Mouse (Mus musculus) heart, postnatal 36 days (tissue): ENCODE results near the gene Stpg4. TPM values are rescaled to one million over a fixed set of nuclear protein-coding genes. Genes with fewer than 3 reads are reported as not detected.

ENCODE experiments used
- DNase-seq, 2 experiments: peaks; one replicate each; pipeline ENCODE4 v3.0.0; 2021 to 2022
- intact Hi-C: fragments of 180-260 bp; cut with DNase I; formaldehyde crosslinking; loops from one replicate; pipeline ENCODE4 v1.15.1; 2025
- total RNA-seq, 2 experiments: library from RNA; stranded (reverse); gene quantifications; 2 replicates each; pipeline ENCODE4 v1.2.3; 2021

The Stpg4 gene
- total RNA-seq, 2 experiments from 2014 or later: not detected

DNA sequence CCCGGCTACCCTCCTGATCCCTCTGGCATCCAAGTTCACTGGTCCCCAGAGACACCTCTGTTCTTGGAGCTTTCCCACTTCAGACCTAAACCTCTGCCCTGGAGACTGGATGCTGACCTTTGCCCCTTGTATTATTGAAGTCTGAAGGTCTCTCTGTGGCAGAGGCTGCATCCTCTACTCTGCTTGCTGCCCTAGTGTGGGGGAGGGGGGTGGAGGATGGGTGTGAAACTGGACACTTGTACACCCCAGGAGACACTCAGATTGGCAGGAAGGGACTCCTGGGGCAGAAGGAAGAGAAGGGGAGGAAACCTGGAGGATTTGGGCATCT is 74.7 kb downstream of the Stpg4 start:
- no peak for DNase-seq
- intact Hi-C loops: no loop called here

DNA sequence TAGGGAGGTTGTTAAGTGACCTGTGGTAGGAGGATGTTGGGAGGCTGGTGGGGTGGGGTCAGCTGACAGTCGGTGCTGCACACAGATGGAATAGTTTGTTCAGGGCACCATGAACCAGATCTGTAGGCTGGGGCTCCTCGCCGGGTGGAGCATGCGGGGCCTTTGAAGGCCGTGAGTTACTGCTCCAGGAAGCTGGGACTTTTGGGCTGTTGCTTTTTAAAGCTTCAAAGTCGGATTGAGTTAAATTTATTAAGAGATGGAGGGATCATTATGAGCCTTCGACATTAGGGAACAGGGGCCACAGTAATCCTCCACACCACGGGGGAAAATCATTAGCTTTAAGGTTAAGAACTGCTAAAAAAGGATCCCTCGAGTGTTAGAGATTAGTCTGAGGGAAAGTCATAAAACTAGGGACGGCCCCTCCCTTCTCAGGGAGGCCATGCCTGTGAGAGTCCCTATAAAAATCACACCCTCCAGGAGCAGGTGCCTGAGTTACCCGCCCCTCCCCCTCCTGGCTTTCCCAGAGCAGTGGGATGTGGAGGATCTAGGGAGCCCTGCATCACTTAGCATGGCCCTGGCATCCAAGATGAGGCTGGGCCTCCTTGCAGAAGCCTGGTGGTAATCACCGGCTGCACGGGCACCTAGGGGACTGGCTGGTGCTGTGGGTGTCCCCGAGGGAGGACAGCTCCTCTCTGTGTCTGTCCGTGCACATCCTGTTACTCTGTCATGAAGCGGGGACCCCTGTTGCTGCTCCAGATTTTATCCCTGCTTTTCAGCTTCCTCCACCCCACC is 75.2 kb downstream of the Stpg4 start:
- intact Hi-C loops: no loop called here
- DNase-seq: no peak

GRCm38 (mm10) chr17:87351241-87352105 is 76.1 kb downstream of the Stpg4 start:
- intact Hi-C loops: no loop called here
- DNase-seq: peak; percentile 55 to 62

DNA sequence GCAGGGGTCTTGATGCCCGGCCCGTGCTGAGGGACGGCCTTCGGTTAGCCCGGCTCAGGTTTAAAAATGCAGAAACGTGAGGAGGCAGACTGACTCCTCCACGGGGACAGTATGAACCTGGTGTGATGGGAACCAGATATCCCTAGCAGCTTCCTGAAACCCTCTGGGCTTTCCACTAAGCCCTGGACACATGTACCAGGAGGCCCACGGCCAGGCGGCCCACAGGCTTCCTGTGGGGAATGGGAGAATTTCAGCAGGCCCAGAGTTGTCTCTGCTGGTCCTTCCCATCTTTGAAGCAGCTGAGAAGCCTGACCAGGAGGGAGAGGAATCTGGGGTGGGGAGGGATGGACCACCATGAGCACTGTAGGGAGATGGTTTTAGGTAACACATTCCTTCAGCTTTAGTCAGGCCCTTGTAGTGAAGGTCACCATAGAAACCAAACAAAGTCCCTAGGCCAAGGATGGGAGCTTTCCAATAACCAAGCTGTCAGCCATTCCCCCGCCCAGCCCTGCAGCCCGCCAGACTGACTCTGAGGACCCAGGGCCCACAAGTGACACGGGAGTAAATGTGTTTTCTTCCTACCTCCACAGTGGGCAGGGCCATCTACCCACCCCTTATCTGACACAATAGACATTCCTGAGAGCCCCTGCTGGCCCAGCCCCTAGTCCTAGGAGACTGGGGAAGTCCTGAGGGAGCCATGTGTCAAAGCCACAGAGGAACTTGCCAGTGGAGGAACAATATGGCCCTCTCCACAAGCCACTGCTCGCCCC is 76.9 kb downstream of the Stpg4 start:
- DNase-seq: peak; percentile 59 to 71
- intact Hi-C loops: no loop called here

- intact Hi-C loops: no loop called here
- DNase-seq: no peak
These were observed 78.0 kb downstream of the Stpg4 start for GRCm38 (mm10) chr17:87349575-87349974.

DNA sequence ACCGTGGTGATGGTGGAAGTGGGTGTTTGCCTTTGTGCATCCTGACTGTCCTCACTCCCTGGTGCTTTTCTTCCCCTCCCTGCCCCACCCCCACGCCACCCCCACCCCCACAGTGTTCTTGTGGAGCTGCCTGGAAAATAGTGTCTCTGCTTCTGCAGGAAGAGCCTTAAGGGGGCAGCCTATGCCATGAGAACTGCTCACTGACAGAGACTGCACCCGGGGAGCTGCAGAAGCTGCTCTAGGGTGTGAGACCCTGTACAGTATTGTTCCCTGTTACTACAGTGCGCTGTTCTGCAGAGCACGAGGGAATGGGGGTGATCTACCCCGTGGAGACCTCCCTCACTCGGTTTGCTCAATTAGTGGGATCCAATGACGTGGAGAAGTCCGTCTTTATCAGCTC is 78.5 kb downstream of the Stpg4 start:
- no peak for DNase-seq
- intact Hi-C loops: no loop called here

GRCm38 (mm10) chr17:87348353-87348752 is 79.2 kb downstream of the Stpg4 start:
- intact Hi-C loops: no loop called here

DNA sequence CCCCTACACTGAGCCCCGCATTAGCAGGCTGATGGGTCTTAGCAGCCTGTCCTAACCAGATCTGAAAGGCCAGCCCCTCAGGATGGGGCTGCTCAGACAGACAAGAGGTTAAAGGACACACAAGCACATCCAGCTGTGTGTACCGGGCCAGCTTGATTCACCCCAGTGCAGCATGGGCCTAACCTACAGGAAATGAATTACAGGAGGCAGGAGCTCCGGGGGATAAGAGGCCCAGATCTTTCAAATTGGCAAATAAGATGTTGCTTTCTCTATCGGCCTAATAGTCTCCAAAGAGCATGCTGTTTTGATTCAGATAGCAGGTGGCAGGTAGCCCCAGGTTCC is 82.3 kb downstream of the Stpg4 start:
- no peak for DNase-seq
- intact Hi-C loops: no loop called here

More at GRCm38 (mm10) chr17:87348353-87348752, 79.2 kb downstream of the Stpg4 start:
- DNase-seq: no peak

DNA sequence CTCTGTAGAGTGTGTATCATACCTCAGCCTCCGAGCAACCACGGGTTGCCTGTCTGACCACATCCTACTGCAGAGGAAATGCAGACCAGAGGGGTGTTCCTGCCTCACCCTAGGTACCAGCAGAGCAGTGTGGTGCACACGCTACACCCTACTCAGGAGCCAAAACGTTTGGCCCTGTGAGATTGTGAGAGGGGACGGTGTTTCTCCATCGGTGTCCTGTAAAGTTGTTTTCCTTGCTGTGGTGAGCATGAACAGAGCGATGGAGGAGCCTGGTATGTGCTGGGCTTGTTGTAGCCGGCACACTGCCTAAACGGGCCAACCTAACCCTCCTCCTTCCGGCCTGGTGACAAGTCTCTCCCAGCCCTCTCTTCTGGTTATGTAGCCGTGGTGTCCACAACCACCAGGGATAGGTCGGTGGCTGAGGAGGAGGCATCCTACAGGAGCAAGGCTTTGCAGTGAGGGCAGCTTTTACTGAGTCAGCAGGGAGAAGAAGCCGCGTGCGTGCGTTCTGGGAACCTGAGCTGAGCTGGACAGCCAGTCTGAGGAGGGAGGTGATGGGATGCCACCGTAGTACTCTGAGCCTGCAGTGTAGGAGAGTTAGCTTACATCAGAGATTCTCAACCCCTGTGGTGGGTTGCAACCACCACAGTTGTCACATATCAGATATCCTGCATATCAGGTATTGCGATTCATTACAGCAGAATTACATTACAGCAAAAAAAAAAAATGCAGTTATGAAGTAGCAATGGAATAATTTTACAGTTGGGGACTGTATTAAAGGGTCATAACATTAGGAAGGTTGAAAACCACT is 82.9 kb downstream of the Stpg4 start:
- intact Hi-C loops: no loop called here
- no peak for DNase-seq

DNA sequence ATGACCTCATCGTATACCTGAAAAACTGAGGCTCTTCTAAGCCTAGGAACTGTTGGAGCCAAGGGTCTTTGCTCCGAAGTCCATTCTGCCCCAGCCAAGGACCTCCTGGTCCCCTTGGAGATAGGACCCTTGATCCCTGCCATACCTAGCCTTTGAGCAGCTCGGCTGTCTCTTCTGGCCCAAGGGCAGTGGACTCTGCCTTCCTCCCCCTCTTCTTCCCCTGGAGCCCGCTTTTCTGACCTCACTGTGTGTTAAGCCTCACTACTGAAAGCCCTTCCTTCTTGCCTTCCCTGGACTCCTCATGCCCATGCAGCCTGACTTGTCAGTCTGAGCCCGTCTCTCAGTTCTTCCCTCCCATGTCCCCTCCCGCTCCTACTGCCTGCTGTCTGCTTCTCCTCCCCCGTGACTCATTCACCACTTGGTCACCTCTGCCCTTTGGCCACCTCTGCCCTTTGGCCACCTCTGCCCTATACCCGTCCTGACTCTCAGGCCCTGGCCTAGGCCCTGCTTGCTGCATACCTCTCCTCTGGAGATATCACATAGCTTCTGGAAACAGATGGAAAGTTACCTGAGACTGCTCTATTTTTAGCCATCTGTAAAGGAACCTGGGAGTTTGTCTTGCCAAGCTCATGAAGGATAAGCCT is 84.4 kb downstream of the Stpg4 start:
- no peak for DNase-seq

More for the DNA sequence above, 84.4 kb downstream of the Stpg4 start:
- intact Hi-C loops: no loop called here

Other genes starting within 250 kb of the Stpg4 start
- 10 to 100 TPM; 44.0 to 51.0 TPM for gene Mcfd2, start 161.8 kb downstream of the Stpg4 start, total RNA-seq
- 10 to 100 TPM; 14.7 to 16.7 TPM for gene Ttc7, start 144.9 kb downstream of the Stpg4 start, total RNA-seq
- 100 to 1,000 TPM; 133 to 154 TPM for gene Calm2, start 19.2 kb upstream of the Stpg4 start, total RNA-seq
- not detected for gene Epcam, start 208.2 kb upstream of the Stpg4 start, total RNA-seq
- gene Msh2, start 244.6 kb upstream of the Stpg4 start, total RNA-seq: 10 to 100 TPM; 12.8 to 17.1 TPM